Mouse (Mus musculus) heart, postnatal 0 days (tissue): ENCODE results near the gene Hnrnpa1. TPM values are rescaled to one million over a fixed set of nuclear protein-coding genes. Genes with fewer than 3 reads are reported as not detected.

Source experiments
- ATAC-seq: fragments of 200-750 bp; cut with Nextera tagmentation; 2 replicates; pipeline ENCODE4 v1.8.0; 2017; ENCODE audit warnings: low read depth, moderate number of reproducible peaks, moderate library complexity; ENCODE audit not compliant: insufficient read depth
- DNase-seq: peaks from one replicate; pipeline ENCODE4 v3.0.0-alpha.2; 2016; ENCODE audit warnings: low spot score
- H3K27ac ChIP-seq: fragments of 300-500 bp; sonication (generic); 2 replicates; pipeline ENCODE4 v1.5.1; 2014; ENCODE audit warnings: low read depth, mild to moderate bottlenecking
- H3K27me3 ChIP-seq: fragments of 300-500 bp; sonication (generic); 2 replicates; pipeline ENCODE4 v1.6.1; 2014; ENCODE audit warnings: low read length, mixed read lengths; ENCODE audit not compliant: control insufficient read depth, insufficient read depth
- H3K36me3 ChIP-seq: fragments of 300-500 bp; sonication (generic); replicated peaks from 2 replicates; pipeline ENCODE4 v1.6.1; 2014; ENCODE audit warnings: low read length, mixed read lengths; ENCODE audit not compliant: control insufficient read depth, insufficient read depth
- H3K4me1 ChIP-seq: fragments of 300-500 bp; sonication (generic); 2 replicates; pipeline ENCODE4 v1.6.1; 2014; ENCODE audit warnings: antibody characterized with exemption; ENCODE audit not compliant: control insufficient read depth, insufficient read depth
- H3K4me2 ChIP-seq: fragments of 300-500 bp; sonication (generic); 2 replicates; pipeline ENCODE4 v1.6.1; 2014; ENCODE audit warnings: low read depth, mild to moderate bottlenecking, low read length, moderate library complexity
- H3K4me3 ChIP-seq: fragments of 300-500 bp; sonication (generic); 2 replicates; pipeline ENCODE4 v1.5.1; 2014; ENCODE audit warnings: low read depth, low read length
- H3K9ac ChIP-seq: fragments of 300-500 bp; sonication (generic); replicated peaks from 2 replicates; pipeline ENCODE4 v1.6.1; 2014; ENCODE audit warnings: low read depth, low read length, mixed read lengths
- H3K9me3 ChIP-seq: fragments of 300-500 bp; sonication (generic); replicated peaks from 2 replicates; pipeline ENCODE4 v1.6.1; 2016; ENCODE audit warnings: low read length; ENCODE audit not compliant: control insufficient read depth
- CTCF ChIP-seq: IDR thresholded peaks from 2 replicates; pipeline ENCODE4 v1.5.1; 2016; ENCODE audit warnings: antibody characterized with exemption, control low read depth, low read depth
- EP300 ChIP-seq: IDR thresholded peaks from 2 replicates; pipeline ENCODE4 v1.6.1; 2016; ENCODE audit warnings: antibody characterized with exemption, low read depth
- WGBS: fragments of 180-500 bp; shearing (Covaris S2); extraction: QIAGEN DNeasy Blood & Tissue Kit; methylation state at CpG from one replicate; pipeline ENCODE4 v1.1.7; 2014; 5-methylcytosine and 5-hydroxymethylcytosine counted together
- polyA plus RNA-seq: library from polyadenylated mRNA; unstranded; fragments of >200 nt; fragmentation: Nextera tagmentation; extraction: Ambion mirVana; gene quantifications from 2 replicates; pipeline ENCODE4 v1.2.1, GENCODE M21; 2015
- total RNA-seq: library from RNA; depleted of rRNA; stranded (reverse); fragments of >200 nt; gene quantifications from 2 replicates; pipeline ENCODE4 v1.2.3, GENCODE M21; 2014; ENCODE audit warnings: low replicate concordance

The Hnrnpa1 gene
- total and polyA plus RNA-seq, 2 experiments from 2014 or later: 37.0 to 284 TPM

DNA sequence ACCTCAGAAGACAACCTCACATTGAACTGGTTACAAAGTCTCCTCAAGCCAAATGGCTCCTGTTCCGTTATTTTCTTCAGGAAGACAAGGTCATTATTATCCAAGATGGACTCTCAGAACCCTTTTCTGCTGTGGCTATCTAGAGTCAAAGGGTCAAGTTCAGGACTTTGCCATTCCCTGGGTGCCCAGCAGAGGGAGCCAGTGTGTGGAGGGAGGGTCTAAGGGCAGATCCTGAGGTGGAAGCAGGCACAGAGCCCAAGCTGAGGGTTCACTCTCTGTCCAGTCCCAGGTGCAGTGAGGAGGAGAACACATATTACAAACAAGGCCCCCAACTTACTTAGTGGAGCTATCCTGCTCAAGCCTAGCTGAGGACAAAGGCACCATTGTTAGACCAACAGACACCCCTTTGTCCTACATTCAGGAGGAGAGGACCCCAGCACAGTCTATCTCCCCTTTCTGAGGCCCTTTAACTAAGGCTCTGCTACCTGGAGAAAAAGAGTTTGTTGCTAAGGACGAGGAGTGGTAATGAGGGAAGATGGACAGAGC lies 10.0 kb downstream of the Hnrnpa1 start:
- no peaks in the 10 kb centered on the region for H3K9me3 ChIP-seq
- no peak overlapping the region for H3K27ac ChIP-seq
- H3K4me2 ChIP-seq: no peak overlapping the region
- DNase-seq: no peak
- peaks cover 38% of the 10 kb centered on the region for H3K36me3 ChIP-seq
- TF ChIP-seq EP300: no peak
- peak; percentile 89 for TF ChIP-seq CTCF
- ATAC-seq: peak; percentile 25; the same call in 1 of the 2 replicates
- peaks cover 6% of the 10 kb centered on the region; the same call in 1 of the 2 replicates for H3K4me1 ChIP-seq
- H3K27me3 ChIP-seq: no peaks in the 10 kb centered on the region
- H3K4me3 ChIP-seq: no peak overlapping the region
- no peak overlapping the region for H3K9ac ChIP-seq
- WGBS: 40% methylated on average over 2 of the region's 2 CpGs

DNA sequence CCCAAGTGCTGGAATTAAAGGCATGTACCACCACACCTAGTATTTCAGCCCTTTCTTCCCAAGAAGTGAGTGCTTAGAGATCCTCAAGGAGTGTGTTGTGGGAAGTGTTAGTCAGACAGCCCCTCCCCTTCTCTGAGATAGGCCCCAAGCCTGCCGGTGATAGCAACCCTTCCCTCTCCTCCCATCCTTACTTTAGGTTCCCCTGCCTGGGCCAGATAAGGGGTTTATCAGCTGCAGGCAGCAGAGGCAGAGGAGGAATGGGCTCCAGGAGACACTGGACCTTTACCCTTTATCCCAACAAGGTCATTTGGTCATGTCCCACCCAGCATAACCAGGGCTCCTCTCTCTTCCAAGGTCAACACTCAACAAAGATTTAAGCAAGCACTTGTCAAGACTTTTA lies 11.4 kb downstream of the Hnrnpa1 start:
- Histone ChIP-seq H3K27ac (no peak overlapping the region), H3K4me2 (no peak overlapping the region), H3K9ac (no peak overlapping the region), H3K27me3 (no peaks in the 10 kb centered on the region), H3K4me3 (no peak overlapping the region), H3K36me3 (peaks cover 24% of the 10 kb centered on the region), H3K9me3 (no peaks in the 10 kb centered on the region), H3K4me1 (peaks cover 9% of the 10 kb centered on the region; the same call in 1 of the 2 replicates)
- no peak for ATAC-seq
- TF ChIP-seq EP300 (no peak), CTCF (no peak)
- DNase-seq: no peak
- 22% methylated on average over 1 of the region's 1 CpGs for WGBS

DNA sequence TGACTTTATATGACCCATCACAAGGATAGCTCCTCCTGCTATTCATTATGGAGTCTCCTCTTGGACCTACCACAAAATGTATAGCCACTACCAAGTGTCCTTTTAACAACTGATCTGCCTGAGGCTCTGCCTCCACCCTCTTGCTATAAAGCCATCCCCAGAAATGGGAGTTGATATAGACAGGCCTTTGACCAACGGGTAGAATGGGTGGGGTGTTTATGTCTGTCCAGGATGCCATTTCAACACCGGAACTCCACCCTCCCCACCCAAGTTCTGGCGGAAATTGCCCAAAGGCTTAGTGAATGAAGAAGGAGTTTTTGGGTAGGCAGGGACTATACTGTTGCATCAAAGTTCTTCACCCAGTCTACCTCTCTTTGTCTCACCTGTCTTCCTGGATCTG lies 12.4 kb downstream of the Hnrnpa1 start:
- H3K36me3 ChIP-seq: peaks cover 14% of the 10 kb centered on the region
- H3K9me3 ChIP-seq: no peaks in the 10 kb centered on the region
- H3K27ac ChIP-seq: no peak overlapping the region
- peaks cover 9% of the 10 kb centered on the region; the same call in 1 of the 2 replicates for H3K4me1 ChIP-seq
- DNase-seq: no peak
- no peak overlapping the region for H3K9ac ChIP-seq
- TF ChIP-seq EP300 (no peak), CTCF (no peak)
- ATAC-seq: no peak
- H3K4me3 ChIP-seq: no peak overlapping the region
- no peaks in the 10 kb centered on the region for H3K27me3 ChIP-seq
- H3K4me2 ChIP-seq: no peak overlapping the region
- 65% methylated on average over 3 of the region's 3 CpGs for WGBS

DNA sequence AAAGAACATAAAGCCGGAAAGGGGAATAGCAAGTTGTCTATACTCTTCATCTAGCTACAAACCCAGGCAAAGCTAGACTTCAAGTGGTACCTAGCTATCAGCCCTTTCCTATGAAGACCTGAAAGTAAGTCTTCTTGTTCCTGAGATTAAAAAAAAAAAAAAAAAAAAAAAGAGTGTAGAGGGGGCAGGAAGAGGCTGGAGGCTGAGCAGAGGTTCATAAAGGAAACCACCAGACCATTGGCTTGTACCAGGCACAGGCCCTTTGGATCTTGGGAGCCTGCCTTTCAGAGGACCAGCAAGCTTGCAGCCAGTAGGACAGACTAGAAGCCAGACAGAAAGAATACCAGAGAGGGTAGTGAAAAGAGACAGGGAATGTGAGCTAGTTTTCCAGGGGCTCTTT lies 13.1 kb downstream of the Hnrnpa1 start:
- Histone ChIP-seq H3K36me3 (peaks cover 7% of the 10 kb centered on the region), H3K27me3 (no peaks in the 10 kb centered on the region), H3K9ac (no peak overlapping the region), H3K27ac (no peak overlapping the region), H3K4me2 (no peak overlapping the region), H3K4me3 (no peak overlapping the region), H3K9me3 (no peaks in the 10 kb centered on the region), H3K4me1 (peaks cover 16% of the 10 kb centered on the region)
- DNase-seq: no peak
- 88% methylated on average over 1 of the region's 1 CpGs for WGBS
- no peak for TF ChIP-seq EP300
- no peak for ATAC-seq

DNA sequence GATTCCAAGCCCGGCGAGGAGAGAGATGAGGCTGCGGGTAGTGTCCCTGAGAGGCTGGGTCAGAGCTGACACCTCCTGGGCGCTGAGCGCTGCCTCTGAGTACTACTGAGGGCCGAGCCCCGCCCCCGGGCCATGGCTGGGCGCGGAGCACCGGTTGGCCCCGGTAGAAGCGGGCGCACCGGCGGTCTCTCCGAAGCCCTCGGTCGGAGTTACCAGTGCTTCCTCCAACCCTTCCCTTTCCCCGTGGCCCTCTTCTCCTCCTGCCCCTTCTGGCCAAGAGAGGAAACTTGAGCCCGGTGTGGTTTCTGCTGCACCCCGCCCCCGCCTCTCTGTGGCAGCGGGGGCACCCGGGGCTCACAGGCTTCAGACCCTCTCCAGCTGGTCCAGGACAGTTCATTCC lies 14.9 kb downstream of the Hnrnpa1 start:
- no peak overlapping the region for H3K27ac ChIP-seq
- H3K4me2 ChIP-seq: peak overlapping the region; percentile 87

More for the DNA sequence above, 14.9 kb downstream of the Hnrnpa1 start:
- H3K9me3 ChIP-seq: no peaks in the 10 kb centered on the region
- DNase-seq: peak; percentile 51
- whole genome bisulfite sequencing: under 1% methylated on average over 25 of the region's 25 CpGs
- ATAC-seq: peak; percentile 21; the same call in 1 of the 2 replicates
- no peaks in the 10 kb centered on the region for H3K36me3 ChIP-seq
- peak overlapping the region; percentile 49 for H3K4me3 ChIP-seq
- H3K9ac ChIP-seq: peak overlapping the region; percentile 59
- H3K27me3 ChIP-seq: no peaks in the 10 kb centered on the region
- no peak for TF ChIP-seq CTCF
- TF ChIP-seq EP300: no peak
- peaks cover 21% of the 10 kb centered on the region for H3K4me1 ChIP-seq
